Comparison of ENCODE assay signal across 8 mouse cellular contexts in genomic region chr4:148151267-148152168, GRCm38 (mm10). TPM values are rescaled to one million over a fixed set of nuclear protein-coding genes. Genes with fewer than 3 reads are reported as not detected.
DNase-seq lines count a peak whose midpoint lies in the region; ATAC-seq and TF ChIP-seq lines count a peak whose summit lies in the region.

Gene Fbxo6, minus strand, starts transcription at chr4:148152140.

- peak; percentile 95 for DNase-seq in CD4-positive helper T cell, adult 2 months (ENCODE audit: low read depth, low spot score)
- peak; percentile 96 for DNase-seq in brain, embryonic 14.5 days (ENCODE audit: low read depth)
- peak; percentile 79 for DNase-seq in liver, embryonic 11.5 days (ENCODE audit: low spot score)
- peak; percentile 77 to 88 for DNase-seq in spleen, postnatal 4 days (ENCODE audit: low spot score in 2 of 2)

- H3K27me3 ChIP-seq in heart, embryonic 11.5 days (ENCODE audit: control insufficient read depth, insufficient read depth, low read length): no peaks in the 10 kb centered on the region
- H3K27me3 ChIP-seq in kidney, embryonic 16.5 days (ENCODE audit: insufficient read depth, low read length): no peaks in the 10 kb centered on the region
- H3K27me3 ChIP-seq in liver, embryonic 11.5 days (replicated peaks; ENCODE audit: control insufficient read depth, insufficient read depth, low read length): no peaks in the 10 kb centered on the region
- H3K27me3 ChIP-seq in myocyte (ENCODE audit: control insufficient read depth, insufficient read depth, insufficient read length): no peaks in the 10 kb centered on the region

- H3K36me3 ChIP-seq in heart, embryonic 11.5 days (ENCODE audit: control insufficient read depth, insufficient read depth, low read length): peaks cover 4% of the 10 kb centered on the region
- 0 out of 2 replicates have a peak, but pooled peaks cover 7% of the 10 kb centered on the region for H3K36me3 ChIP-seq in kidney, embryonic 16.5 days (ENCODE audit: insufficient read depth, low read length)
- no peaks in the 10 kb centered on the region for H3K36me3 ChIP-seq in liver, embryonic 11.5 days (ENCODE audit: control insufficient read depth, insufficient read depth, low read length)
- H3K36me3 ChIP-seq in myocyte (ENCODE audit: control insufficient read depth, insufficient read depth): no peaks in the 10 kb centered on the region

- H3K4me2 ChIP-seq in heart, embryonic 11.5 days: peak within 1 kb of the TSS; percentile 95
- H3K4me2 ChIP-seq in kidney, embryonic 16.5 days (replicated peaks; ENCODE audit: low read depth, low read length): peak within 1 kb of the TSS; percentile 93
- peak within 1 kb of the TSS; percentile 98 for H3K4me2 ChIP-seq in liver, embryonic 11.5 days
- H3K4me2 ChIP-seq in myocyte (ENCODE audit: low read depth): peak within 1 kb of the TSS; percentile 75

- H3K79me2 ChIP-seq in myocyte (ENCODE audit: control insufficient read depth, insufficient read depth): no peaks in the 10 kb centered on the region

- WGBS in heart, embryonic 11.5 days (ENCODE audit: insufficient replicate concordance): 1% methylated on average over 52 of the region's 67 CpGs
- WGBS in kidney, embryonic 16.5 days: under 1% methylated on average over 67 of the region's 67 CpGs
- 1% methylated on average over 64 of the region's 67 CpGs for WGBS in liver, embryonic 11.5 days

- H3K4me3 ChIP-seq in heart, embryonic 11.5 days (ENCODE audit: low read depth, low read length): peak within 1 kb of the TSS; percentile 71
- peak within 1 kb of the TSS; percentile 71 for H3K4me3 ChIP-seq in kidney, embryonic 16.5 days (ENCODE audit: low read length)
- peak within 1 kb of the TSS; percentile 78 for H3K4me3 ChIP-seq in liver, embryonic 11.5 days (ENCODE audit: low read depth, low read length)
- peak within 1 kb of the TSS; percentile 45 for H3K4me3 ChIP-seq in myocyte

- H3K9me3 ChIP-seq in heart, embryonic 11.5 days (replicated peaks; ENCODE audit: control insufficient read depth, low read length): no peaks in the 10 kb centered on the region
- no peaks in the 10 kb centered on the region for H3K9me3 ChIP-seq in kidney, embryonic 16.5 days (ENCODE audit: low read length)
- H3K9me3 ChIP-seq in liver, embryonic 11.5 days (ENCODE audit: control insufficient read depth, low read length): no peaks in the 10 kb centered on the region

- ATAC-seq in erythroblast, adult 5-6 weeks (replicated peaks; ENCODE audit: low FRiP score, poor library complexity, severe bottlenecking): peak; percentile 73
- ATAC-seq in heart, embryonic 11.5 days (replicated peaks; ENCODE audit: insufficient number of reproducible peaks, low FRiP score, low TSS enrichment): peak; percentile 84
- peak; percentile 86 for ATAC-seq in kidney, embryonic 16.5 days (ENCODE audit: low FRiP score, low TSS enrichment)
- peak; percentile 89 for ATAC-seq in liver, embryonic 11.5 days (replicated peaks; ENCODE audit: low FRiP score)

- peak within 1 kb of the TSS; percentile 86 for H3K9ac ChIP-seq in heart, embryonic 11.5 days (ENCODE audit: low read depth, low read length)
- H3K9ac ChIP-seq in kidney, embryonic 16.5 days (replicated peaks; ENCODE audit: low read length): peak within 1 kb of the TSS; percentile 83
- H3K9ac ChIP-seq in liver, embryonic 11.5 days (ENCODE audit: low read depth, low read length): peak within 1 kb of the TSS; percentile 86

- H3K4me1 ChIP-seq in heart, embryonic 11.5 days (ENCODE audit: control insufficient read depth, insufficient read depth, low read length): peaks cover 11% of the 10 kb centered on the region
- peaks cover 22% of the 10 kb centered on the region for H3K4me1 ChIP-seq in kidney, embryonic 16.5 days (ENCODE audit: insufficient read depth, low read length)
- H3K4me1 ChIP-seq in liver, embryonic 11.5 days (replicated peaks; ENCODE audit: control insufficient read depth, insufficient read depth, low read length): peaks cover 19% of the 10 kb centered on the region

- peak; percentile 75 for TF ChIP-seq CTCF in brain, embryonic 14.5 days (IDR thresholded peaks at IDR 0.05; ENCODE audit: borderline replicate concordance, extremely low read depth, insufficient read depth, insufficient read length)

- peak; percentile 42; the same call in 1 of the 2 replicates for TF ChIP-seq POLR2A in brain, embryonic 14.5 days (IDR thresholded peaks at IDR 0.05; ENCODE audit: borderline replicate concordance, extremely low read depth, insufficient read depth, insufficient read length, poor library complexity, severe bottlenecking)
- TF ChIP-seq POLR2A in myocyte (IDR thresholded peaks at IDR 0.05; ENCODE audit: insufficient read length, low read depth): peak; percentile 65

- peak within 1 kb of the TSS; percentile 10 for H3ac ChIP-seq in myocyte (ENCODE audit: control insufficient read depth, insufficient read length)

- peak within 1 kb of the TSS; percentile 90 for H3K27ac ChIP-seq in heart, embryonic 11.5 days (ENCODE audit: low read depth, low read length)
- peak within 1 kb of the TSS; percentile 87 for H3K27ac ChIP-seq in kidney, embryonic 16.5 days (ENCODE audit: low read length)
- H3K27ac ChIP-seq in liver, embryonic 11.5 days (ENCODE audit: low read depth, low read length): peak within 1 kb of the TSS; percentile 89

TF ChIP-seq in myocyte, 11 proteins besides CTCF, POLR2A, EP300 and RAD21:
- TF ChIP-seq MYOD1 (IDR thresholded peaks at IDR 0.05; ENCODE audit: control insufficient read depth in 1 of 3, insufficient read length in 2 of 3, low read depth in 2 of 3): peak in 1 of 3 experiments; percentile 14
- peak in 1 of 3 experiments; percentile 45 for TF ChIP-seq MYOG (IDR thresholded peaks at IDR 0.05; ENCODE audit: control insufficient read depth in 1 of 3, insufficient read depth in 1 of 3, insufficient read length in 2 of 3, low read depth in 2 of 3)
- TF ChIP-seq SRF (IDR thresholded peaks at IDR 0.05; ENCODE audit: control insufficient read depth, insufficient read length, low read depth): no peak
- no peak for TF ChIP-seq REST (IDR thresholded peaks at IDR 0.05; ENCODE audit: insufficient read depth, insufficient read length)
- no peak for TF ChIP-seq TCF12 (IDR thresholded peaks at IDR 0.05; ENCODE audit: insufficient read depth, poor library complexity, severe bottlenecking)

RNA-seq across cellular contexts. Expression of gene Fbxo6, which starts in this region (rescaled TPM):
- polyA plus RNA-seq in brain, embryonic 14.5 days (2012; rRNA removed): 18.1 and 25.3 TPM in 2 replicates
- 2.7 and 3.3 TPM in 2 replicates for total RNA-seq in erythroblast, adult 5-6 weeks (2015; ENCODE audit: low replicate concordance)
- total RNA-seq in erythroblast, adult 5-6 weeks (2017; ENCODE audit: low replicate concordance): 1.3 and 2.8 TPM in 2 replicates
- polyA plus RNA-seq in heart, embryonic 11.5 days (2014; fragmentation: Nextera tagmentation; extraction: Ambion mirVana): 23.3 and 24.5 TPM in 2 replicates
- polyA plus RNA-seq in kidney, embryonic 16.5 days (2015; fragmentation: Nextera tagmentation; extraction: Ambion mirVana): 22.0 and 22.2 TPM in 2 replicates
- 30.6 and 34.4 TPM in 2 replicates for polyA plus RNA-seq in liver, embryonic 11.5 days (2014; fragmentation: Nextera tagmentation; extraction: Ambion mirVana)
- polyA plus RNA-seq in myocyte (2012; fragmentation: generic; extraction: Trizol): 89.7 TPM

Comparison
In these comparisons a context has a peak if more than half of its experiments do, and no peak if none do; other contexts are left out.
1. Peak in every context shown above with its lines: DNase-seq, ATAC-seq, H3K4me3 ChIP-seq and H3K27ac ChIP-seq.